Comparison of ENCODE assay signal across 7 mouse cellular contexts in the genomic region with DNA sequence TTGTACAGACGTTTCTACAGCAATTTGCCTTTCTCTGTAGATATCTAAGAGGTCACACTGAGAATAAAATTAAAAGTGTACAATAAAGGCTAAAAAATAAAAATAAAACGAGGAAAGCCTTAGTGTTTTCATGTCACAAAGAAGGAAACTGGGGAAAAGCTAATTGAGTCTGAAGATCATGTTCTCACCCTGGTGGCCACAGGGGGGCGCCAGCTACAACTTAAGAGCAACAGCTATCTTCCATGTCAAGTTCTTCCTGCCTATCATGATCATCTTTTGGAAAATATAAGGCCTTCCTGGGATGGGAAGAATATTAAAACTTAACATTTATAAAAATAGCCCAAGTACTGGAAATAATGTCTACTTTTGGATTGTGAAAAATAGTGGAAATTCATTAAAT.
DNase-seq lines count a peak whose midpoint lies in the region; ATAC-seq and TF ChIP-seq lines count a peak whose summit lies in the region.

No protein-coding gene starts in this region.

- H3K4me2 ChIP-seq in liver, embryonic 11.5 days = no peak overlapping the region
- H3K4me2 ChIP-seq in midbrain, embryonic 13.5 days (replicated peaks) = no peak overlapping the region

- no peaks in the 10 kb centered on the region for H3K4me1 ChIP-seq in liver, embryonic 11.5 days (replicated peaks; ENCODE audit: control insufficient read depth, insufficient read depth, low read length)
- H3K4me1 ChIP-seq in midbrain, embryonic 13.5 days (replicated peaks) = no peaks in the 10 kb centered on the region

- H3K4me3 ChIP-seq in liver, embryonic 11.5 days (ENCODE audit: low read depth, low read length) = no peak overlapping the region
- no peak overlapping the region for H3K4me3 ChIP-seq in layer of hippocampus, adult 2 months
- H3K4me3 ChIP-seq in midbrain, embryonic 13.5 days (replicated peaks) = no peak overlapping the region

- no peak overlapping the region for H3K9ac ChIP-seq in liver, embryonic 11.5 days (ENCODE audit: low read depth, low read length)
- H3K9ac ChIP-seq in midbrain, embryonic 13.5 days (replicated peaks) = no peak overlapping the region

- H3K9me3 ChIP-seq in liver, embryonic 11.5 days (ENCODE audit: control insufficient read depth, low read length) = no peaks in the 10 kb centered on the region
- H3K9me3 ChIP-seq in midbrain, embryonic 13.5 days = no peaks in the 10 kb centered on the region

- no peak overlapping the region for H3K27ac ChIP-seq in liver, embryonic 11.5 days (ENCODE audit: low read depth, low read length)
- H3K27ac ChIP-seq in layer of hippocampus, adult 2 months = no peak overlapping the region
- no peak overlapping the region for H3K27ac ChIP-seq in midbrain, embryonic 13.5 days

- peak; percentile 80 for TF ChIP-seq CTCF in layer of hippocampus, adult 2 months (conservative IDR thresholded peaks at IDR 0.05)

- DNase-seq in liver (peak; percentile 25), NIH3T3 (ENCODE audit: low read depth) (peak; percentile 31)
- DNase-seq in liver, embryonic 11.5 days (ENCODE audit: low spot score) = no peak
- DNase-seq in c-Kit-positive CD71-negative TER-119-negative erythroid progenitor cells, embryonic 14.5 days (ENCODE audit: low read depth) = peak; percentile 9
- peak in 1 of 2 experiments; percentile 30 for DNase-seq in layer of hippocampus, adult 2 months (ENCODE audit: low spot score in 2 of 2)

- no peak for ATAC-seq in liver, embryonic 11.5 days (replicated peaks; ENCODE audit: low FRiP score)
- ATAC-seq in granulocyte monocyte progenitor cell, adult 5-6 weeks (replicated peaks; ENCODE audit: poor library complexity, severe bottlenecking) = no peak
- no peak for ATAC-seq in midbrain, embryonic 13.5 days

- WGBS in liver, embryonic 11.5 days = 25% methylated on average over 3 of the region's 3 CpGs
- 25% methylated on average over 3 of the region's 3 CpGs for WGBS in midbrain, embryonic 13.5 days

- H3K27me3 ChIP-seq in liver, embryonic 11.5 days (replicated peaks; ENCODE audit: control insufficient read depth, insufficient read depth, low read length) = no peaks in the 10 kb centered on the region
- no peaks in the 10 kb centered on the region for H3K27me3 ChIP-seq in midbrain, embryonic 13.5 days

- no peaks in the 10 kb centered on the region for H3K36me3 ChIP-seq in liver, embryonic 11.5 days (ENCODE audit: control insufficient read depth, insufficient read depth, low read length)
- no peaks in the 10 kb centered on the region for H3K36me3 ChIP-seq in midbrain, embryonic 13.5 days
